Mouse (Mus musculus): ENCODE measurements around the gene Cxcl14.

Cxcl14 gene

GRCm38 (mm10) chr13:56295943-56296658 lies at the start of gene Cxcl14:
TSS of gene Cxcl14 (minus strand) at chr13:56296551.
- peak in 1 of 2 experiments; percentile 42 for DNase-seq (ENCODE audit: low spot score in 2 of 2)

DNA sequence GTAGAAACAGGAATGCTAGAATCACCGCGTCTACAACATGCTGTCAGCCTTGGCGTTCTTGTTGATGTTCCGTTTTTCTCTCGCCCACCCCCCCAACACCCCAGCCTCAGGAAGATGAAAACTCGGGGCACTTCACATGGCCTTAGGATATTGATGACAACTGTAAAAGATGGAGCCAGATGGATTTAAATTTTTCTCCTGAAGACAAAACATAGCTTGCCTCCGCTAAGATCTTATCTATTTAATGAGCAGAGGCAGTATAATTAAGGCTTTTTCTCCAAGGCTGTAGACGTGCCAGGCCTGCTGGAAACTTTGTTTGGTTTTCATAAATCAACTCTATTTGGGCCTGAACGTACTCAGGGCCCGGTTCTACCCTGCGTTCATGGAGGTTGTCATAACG lies 48.0 kb upstream of the Cxcl14 start:
- no peak for DNase-seq (ENCODE audit: low spot score in 2 of 2)

DNA sequence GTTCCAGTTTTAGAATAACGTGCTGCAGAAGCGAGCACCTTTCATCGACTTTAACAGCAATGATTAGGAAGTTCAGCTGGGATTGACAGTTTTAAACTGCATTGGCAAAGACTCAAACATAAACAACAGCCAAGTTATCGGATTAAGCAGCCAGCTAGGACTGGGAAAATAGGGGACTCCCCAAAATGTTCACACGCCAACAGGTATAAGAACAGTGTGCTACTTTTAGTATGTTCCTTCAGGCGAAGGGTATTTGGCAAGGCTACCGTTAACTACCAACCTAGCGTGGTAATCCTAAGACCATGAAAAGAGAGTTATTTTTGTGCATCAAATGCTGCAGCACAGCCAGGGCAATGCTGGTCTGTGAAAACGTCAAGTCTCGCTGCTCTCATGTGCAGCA lies 46.1 kb upstream of the Cxcl14 start:
- DNase-seq (ENCODE audit: low spot score in 2 of 2), result no peak

GRCm38 (mm10) chr13:56340513-56340912 lies 44.2 kb upstream of the Cxcl14 start:
- DNase-seq (ENCODE audit: low spot score in 2 of 2), result no peak

DNA sequence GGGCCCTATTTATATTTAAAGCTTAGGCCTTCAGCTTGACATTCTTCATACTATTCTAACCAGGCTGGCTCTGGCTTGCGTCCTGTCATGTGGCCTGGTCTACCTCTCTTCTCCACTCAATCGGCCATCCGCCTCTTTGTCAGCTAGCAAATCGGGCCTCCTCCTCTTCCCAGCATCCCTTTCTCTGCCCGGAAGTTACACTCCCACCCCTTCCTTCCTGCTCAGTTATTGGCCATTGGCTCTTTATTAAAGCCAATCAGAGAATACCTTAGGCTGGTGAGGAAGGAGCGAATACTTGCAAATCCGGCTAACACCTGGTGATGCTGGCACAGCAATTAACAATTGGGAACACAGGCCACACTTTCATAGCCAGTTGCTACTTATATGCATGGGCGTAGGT lies 43.5 kb upstream of the Cxcl14 start:
- no peak for DNase-seq (ENCODE audit: low spot score in 2 of 2)

GRCm38 (mm10) chr13:56336982-56337381 lies 40.6 kb upstream of the Cxcl14 start:
- no peak for DNase-seq (ENCODE audit: low spot score in 2 of 2)

- no peak for DNase-seq (ENCODE audit: low spot score in 2 of 2)
These were observed 38.7 kb upstream of the Cxcl14 start for GRCm38 (mm10) chr13:56334802-56335690.

- DNase-seq (ENCODE audit: low spot score in 2 of 2), result no peak
These were observed 37.9 kb upstream of the Cxcl14 start for GRCm38 (mm10) chr13:56334236-56334635.

- DNase-seq (ENCODE audit: low spot score in 2 of 2), result no peak
These were observed 36.0 kb upstream of the Cxcl14 start for GRCm38 (mm10) chr13:56332356-56332755.

DNA sequence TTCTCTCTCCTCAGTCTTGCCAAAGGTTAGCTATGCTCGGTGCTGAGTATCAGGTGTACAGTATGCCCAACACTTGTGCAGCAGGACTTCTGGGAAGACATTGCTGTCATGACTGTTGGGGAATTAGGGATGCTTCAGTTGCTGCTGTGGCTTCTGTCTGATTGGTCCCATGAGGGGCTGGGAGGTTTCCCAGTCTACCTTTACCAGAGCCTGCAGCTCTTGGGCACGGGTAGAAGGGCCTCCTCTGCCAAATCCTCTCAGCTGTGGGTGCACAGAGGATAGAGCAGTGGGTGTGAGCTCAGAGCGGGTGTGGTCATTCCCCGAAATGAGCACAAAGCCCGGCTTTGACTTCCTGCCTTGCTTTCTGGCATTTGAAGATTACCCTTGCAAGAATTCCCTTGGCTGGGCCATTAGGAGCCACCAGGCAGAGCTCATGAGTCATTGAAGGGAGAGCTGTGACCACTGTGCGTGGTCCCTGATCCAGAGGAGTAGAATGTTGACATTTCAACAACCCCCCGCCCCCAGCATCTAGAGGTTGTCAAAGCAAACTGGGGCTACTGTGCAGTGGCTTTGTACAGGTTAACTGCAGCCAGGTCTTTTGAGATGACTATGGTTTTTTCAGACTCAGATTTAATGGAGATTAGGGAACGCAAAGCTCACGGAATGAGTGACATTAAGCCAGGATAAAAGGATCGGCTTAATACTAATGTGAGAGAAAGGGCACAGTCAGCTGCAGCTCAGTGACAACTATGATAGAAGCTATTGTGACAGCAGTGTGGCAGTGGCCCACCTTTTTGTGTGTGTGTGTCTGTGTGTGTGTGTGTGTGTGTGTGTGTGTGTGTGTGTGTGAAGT lies 34.5 kb upstream of the Cxcl14 start:
- DNase-seq (ENCODE audit: low spot score in 2 of 2), result no peak

DNA sequence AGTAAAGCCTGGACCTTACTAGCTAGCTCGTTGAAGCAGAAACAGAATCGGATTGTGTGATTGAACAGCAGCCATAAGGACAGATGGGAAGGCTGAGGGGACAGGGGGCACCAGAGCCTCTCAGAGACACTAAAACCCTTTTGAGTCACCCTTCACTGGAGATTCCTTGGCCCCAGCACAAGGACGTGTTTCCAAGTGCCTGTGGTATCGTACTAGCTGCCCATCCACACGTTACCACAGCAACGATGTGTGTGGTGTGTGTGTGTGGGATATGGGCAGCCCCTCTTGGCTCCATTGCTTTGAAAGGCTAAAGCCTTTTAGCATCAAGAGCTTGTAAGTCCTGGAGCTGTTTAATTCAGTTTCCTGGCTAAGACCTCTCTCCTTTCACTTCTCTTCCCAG lies 33.4 kb upstream of the Cxcl14 start:
- no peak for DNase-seq (ENCODE audit: low spot score in 2 of 2)

DNA sequence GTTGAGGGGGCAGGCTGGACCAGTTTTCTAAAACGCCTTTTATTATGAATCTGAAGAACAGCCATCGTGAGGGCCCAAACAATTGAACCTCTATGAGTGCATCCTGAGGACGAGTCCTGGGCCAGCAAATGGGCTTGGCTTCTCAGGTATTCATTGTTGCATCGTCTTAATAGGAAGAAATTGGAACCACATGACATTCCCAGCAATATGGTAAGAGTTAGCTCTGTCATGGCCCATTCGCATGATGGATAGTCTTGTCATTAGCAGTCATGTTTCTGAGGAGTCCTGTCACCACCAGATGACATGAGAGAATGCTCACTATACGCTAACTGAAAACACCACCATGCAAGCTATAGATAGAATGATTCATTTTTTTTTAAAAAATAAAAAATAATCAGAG lies 32.8 kb upstream of the Cxcl14 start:
- no peak for DNase-seq (ENCODE audit: low spot score in 2 of 2)

DNA sequence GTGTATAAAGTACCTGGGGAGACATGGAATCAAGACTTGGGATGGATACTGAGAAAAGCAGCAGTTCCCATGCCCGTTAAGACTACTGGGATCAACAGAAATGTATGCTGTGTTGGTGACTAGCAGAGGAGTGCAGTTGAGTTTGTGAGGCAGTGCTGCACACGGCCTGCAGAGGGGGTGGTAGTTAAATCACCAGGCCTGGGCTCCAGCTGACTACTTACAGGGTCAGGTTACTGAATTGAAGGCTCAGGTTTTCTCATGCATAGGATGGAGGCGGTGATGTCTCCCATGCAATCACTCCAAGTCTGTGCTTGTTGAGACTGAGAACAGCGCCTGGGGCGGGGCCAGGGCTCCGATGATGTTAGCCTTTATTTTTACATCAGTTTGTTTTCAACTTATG lies 31.4 kb upstream of the Cxcl14 start:
- DNase-seq (ENCODE audit: low spot score in 2 of 2), result no peak

DNA sequence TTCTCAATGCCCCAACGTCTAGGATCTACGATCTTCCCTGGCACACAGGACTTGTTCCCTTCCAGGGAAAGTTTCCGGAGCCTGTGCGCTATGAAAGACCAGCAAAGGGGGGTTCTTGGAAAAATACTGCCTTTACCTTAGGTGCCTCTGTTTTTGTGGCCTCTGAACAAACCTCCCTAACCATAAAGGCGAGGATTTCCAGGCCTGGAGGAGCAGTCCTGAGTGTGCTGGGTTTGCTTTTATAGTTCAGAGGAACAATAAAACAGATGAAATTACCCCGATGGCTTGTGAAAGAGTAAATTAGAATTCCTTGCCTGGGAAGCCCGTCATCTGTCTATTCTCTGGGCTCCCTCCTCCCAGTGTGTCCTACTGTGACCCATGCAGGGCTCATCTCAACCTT lies 25.3 kb upstream of the Cxcl14 start:
- DNase-seq (ENCODE audit: low spot score in 2 of 2), result no peak

GRCm38 (mm10) chr13:56316930-56317329 lies 20.6 kb upstream of the Cxcl14 start:
- DNase-seq (ENCODE audit: low spot score in 2 of 2), result no peak

GRCm38 (mm10) chr13:56315201-56315600 lies 18.9 kb upstream of the Cxcl14 start:
- DNase-seq (ENCODE audit: low spot score in 2 of 2), result no peak

DNA sequence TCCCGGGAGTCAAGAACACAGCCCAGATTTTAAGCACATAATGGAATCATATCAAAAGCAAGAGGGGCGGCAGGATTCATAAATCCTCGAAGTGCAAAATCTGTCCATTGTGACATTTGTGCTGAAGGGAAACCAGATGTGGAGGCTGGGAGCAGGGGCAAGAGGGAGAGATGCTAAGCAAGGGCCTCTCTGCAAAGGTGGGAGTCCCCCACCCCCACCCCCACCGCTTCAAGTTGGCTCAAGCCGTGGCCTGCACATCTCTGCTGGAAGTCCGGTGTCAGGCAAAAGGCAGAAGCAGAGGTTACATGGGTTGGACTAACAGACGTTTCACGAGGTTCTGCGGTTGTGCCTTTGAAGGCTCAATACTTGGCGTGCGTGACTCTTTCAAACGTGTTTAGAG lies 8.7 kb upstream of the Cxcl14 start:
- no peak for DNase-seq (ENCODE audit: low spot score in 2 of 2)

DNA sequence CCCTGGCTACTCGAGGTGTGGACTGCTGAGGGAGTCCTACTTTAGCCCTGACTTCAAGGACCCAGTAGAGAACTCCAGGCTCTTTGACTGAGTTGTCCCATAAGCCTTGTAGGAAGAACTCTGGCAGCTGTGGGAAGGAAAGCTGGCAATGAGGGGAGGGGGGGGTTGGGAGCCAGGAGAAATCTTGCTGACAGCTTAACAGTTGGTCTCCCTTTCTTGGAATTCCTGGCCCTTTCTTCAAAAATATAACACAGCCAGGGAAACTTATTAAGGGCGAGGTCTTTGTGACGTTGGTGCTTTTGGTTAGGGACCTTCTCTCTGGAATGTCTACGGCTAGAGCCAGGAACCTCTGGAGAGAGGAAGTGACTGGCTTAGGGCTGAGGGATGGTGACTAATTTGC lies 8.1 kb upstream of the Cxcl14 start:
- DNase-seq (ENCODE audit: low spot score in 2 of 2), result no peak

DNA sequence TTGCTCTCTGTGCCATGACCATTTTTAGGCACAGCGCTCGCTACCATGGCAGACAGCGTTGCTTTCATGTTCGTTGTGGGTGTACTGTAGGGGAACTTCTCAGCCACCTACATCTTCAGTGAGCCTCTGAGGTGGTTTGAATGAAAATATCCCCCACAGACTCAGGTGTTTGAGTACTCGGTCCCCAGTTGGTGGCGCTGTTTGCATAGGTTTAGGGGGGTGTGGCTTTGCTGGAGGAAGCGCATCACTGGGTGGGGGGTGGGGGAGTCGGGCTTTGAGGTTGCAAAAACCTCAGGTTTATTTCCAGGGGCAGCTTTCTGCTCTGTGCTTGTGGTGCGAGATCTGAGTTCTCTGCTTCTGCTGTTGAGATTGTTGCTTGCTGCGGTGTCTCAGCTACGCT lies 3.0 kb upstream of the Cxcl14 start:
- DNase-seq (ENCODE audit: low spot score in 2 of 2), result no peak

GRCm38 (mm10) chr13:56296659-56297020 lies 289 bp upstream of the Cxcl14 start:
- DNase-seq (ENCODE audit: low spot score in 2 of 2), result no peak

DNA sequence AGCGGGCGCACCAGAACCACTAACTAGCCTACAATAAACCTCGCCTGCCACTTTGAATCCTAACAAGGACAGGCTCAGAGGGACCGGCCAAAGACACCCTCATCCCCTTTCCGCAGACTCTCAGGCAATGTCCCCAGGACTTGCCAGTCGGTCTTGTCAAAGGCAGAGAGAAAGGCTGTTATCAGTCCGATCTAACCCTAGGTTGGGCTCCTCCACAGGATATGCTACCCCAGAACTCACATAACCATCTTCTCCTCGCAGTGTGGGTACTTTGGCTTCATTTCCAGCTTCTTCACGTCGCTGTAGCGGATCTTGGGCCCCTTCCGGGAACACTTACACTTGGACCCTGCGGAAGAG lies 787 bp downstream of the Cxcl14 start:
- no peak for DNase-seq (ENCODE audit: low spot score in 2 of 2)

DNA sequence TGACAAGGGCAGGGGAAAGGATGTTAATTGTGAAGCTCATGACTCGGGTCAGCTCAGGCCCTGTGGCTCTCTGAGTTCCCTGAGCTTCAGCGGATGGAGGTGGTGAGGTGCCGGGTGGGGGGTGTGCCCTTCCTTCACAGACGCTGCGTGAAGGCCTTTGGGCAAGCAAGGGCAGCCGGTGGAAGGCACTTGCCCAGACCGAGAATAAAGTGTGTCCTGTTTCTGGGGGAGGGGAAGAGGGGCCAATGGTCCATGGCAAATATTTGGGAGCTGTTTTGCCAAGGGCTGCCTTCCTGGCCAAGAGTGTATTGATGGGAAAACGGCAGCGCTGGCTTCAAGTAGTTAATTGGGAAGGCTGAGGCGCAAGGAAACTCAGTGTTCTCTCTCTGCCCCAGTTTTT lies 1.4 kb downstream of the Cxcl14 start:
- DNase-seq (ENCODE audit: low spot score in 2 of 2), result no peak
